Mouse (Mus musculus) forebrain, embryonic 15.5 days (tissue): ENCODE results near the gene Abl2. TPM values are rescaled to one million over a fixed set of nuclear protein-coding genes. Genes with fewer than 3 reads are reported as not detected.

Experiments used
- ATAC-seq: fragments of 200-750 bp; cut with Nextera tagmentation; replicated peaks from 2 replicates; pipeline ENCODE4 v1.8.0; 2017; ENCODE audit warnings: mild to moderate bottlenecking, moderate TSS enrichment, moderate library complexity
- H3K27ac ChIP-seq: fragments of 300-500 bp; sonication (generic); replicated peaks from 2 replicates; pipeline ENCODE4 v1.5.1; 2015; ENCODE audit warnings: mild to moderate bottlenecking, inconsistent platforms
- H3K27me3 ChIP-seq: fragments of 300-500 bp; sonication (generic); 2 replicates; pipeline ENCODE4 v1.6.1; 2015; ENCODE audit warnings: inconsistent platforms
- H3K36me3 ChIP-seq: fragments of 300-500 bp; sonication (generic); 2 replicates; pipeline ENCODE4 v1.6.1; 2015; ENCODE audit warnings: mild to moderate bottlenecking, inconsistent platforms
- H3K4me1 ChIP-seq: fragments of 300-500 bp; sonication (generic); 2 replicates; pipeline ENCODE4 v1.6.1; 2015; ENCODE audit warnings: inconsistent platforms
- H3K4me2 ChIP-seq: fragments of 300-500 bp; sonication (generic); replicated peaks from 2 replicates; pipeline ENCODE4 v1.6.1; 2015; ENCODE audit warnings: mild to moderate bottlenecking, inconsistent platforms
- H3K4me3 ChIP-seq: fragments of 300-500 bp; sonication (generic); 2 replicates; pipeline ENCODE4 v1.5.1; 2015; ENCODE audit warnings: mild to moderate bottlenecking, inconsistent platforms
- H3K9ac ChIP-seq: fragments of 300-500 bp; sonication (generic); replicated peaks from 2 replicates; pipeline ENCODE4 v1.6.1; 2015; ENCODE audit warnings: mild to moderate bottlenecking, inconsistent platforms
- H3K9me3 ChIP-seq: fragments of 300-500 bp; sonication (generic); 2 replicates; pipeline ENCODE4 v1.6.1; 2016; ENCODE audit warnings: inconsistent platforms
- WGBS: fragments of 180-500 bp; shearing (Covaris S2); methylation state at CpG from one replicate; pipeline ENCODE4 v1.1.7; 2015; ENCODE audit warnings: mixed read lengths; 5-methylcytosine and 5-hydroxymethylcytosine counted together
- polyA plus RNA-seq: library from polyadenylated mRNA; unstranded; fragments of >200 nt; fragmentation: Nextera tagmentation; extraction: Ambion mirVana; gene quantifications from 2 replicates; pipeline ENCODE4 v1.2.1, GENCODE M21; 2015

Abl2 gene
- polyA plus RNA-seq, 1 experiment from 2014 or later: 6.5 TPM

DNA sequence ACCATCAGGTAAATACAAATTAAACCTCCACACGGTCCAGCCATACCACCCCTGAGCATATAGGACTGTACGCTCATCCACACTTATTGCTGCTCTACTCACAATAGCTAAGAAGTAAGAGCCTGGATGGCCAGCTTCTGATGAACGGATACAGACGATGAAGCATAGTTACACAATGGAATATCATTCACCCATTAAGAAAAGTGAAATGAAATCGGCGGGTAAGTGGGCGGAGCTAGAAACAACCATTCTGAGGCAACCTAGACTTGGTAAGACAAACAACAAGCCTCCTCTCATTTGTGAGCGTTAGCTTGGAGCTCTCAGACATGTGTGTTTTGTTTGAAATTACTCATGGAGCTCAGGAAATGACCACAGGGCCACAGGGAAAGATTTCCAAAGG is 107.2 kb downstream of the Abl2 start:
- WGBS: 90% methylated on average over 8 of the region's 8 CpGs
- no peak for ATAC-seq

GRCm38 (mm10) chr1:156667141-156667926 is 108.7 kb downstream of the Abl2 start:
- Histone ChIP-seq H3K4me1 (no peaks in the 10 kb centered on the region), H3K9ac (no peak overlapping the region), H3K27me3 (no peaks in the 10 kb centered on the region), H3K27ac (no peak overlapping the region), H3K4me3 (no peak overlapping the region), H3K9me3 (no peaks in the 10 kb centered on the region), H3K4me2 (no peak overlapping the region), H3K36me3 (no peaks in the 10 kb centered on the region)
- no peak for ATAC-seq
- WGBS: 89% methylated on average over 23 of the region's 23 CpGs

More for the DNA sequence above, 107.2 kb downstream of the Abl2 start:
- Histone ChIP-seq H3K27ac (no peak overlapping the region), H3K4me3 (no peak overlapping the region), H3K4me2 (no peak overlapping the region), H3K36me3 (peaks cover 4% of the 10 kb centered on the region; the same call in 1 of the 2 replicates), H3K4me1 (no peaks in the 10 kb centered on the region), H3K9me3 (no peaks in the 10 kb centered on the region), H3K27me3 (no peaks in the 10 kb centered on the region), H3K9ac (no peak overlapping the region)

DNA sequence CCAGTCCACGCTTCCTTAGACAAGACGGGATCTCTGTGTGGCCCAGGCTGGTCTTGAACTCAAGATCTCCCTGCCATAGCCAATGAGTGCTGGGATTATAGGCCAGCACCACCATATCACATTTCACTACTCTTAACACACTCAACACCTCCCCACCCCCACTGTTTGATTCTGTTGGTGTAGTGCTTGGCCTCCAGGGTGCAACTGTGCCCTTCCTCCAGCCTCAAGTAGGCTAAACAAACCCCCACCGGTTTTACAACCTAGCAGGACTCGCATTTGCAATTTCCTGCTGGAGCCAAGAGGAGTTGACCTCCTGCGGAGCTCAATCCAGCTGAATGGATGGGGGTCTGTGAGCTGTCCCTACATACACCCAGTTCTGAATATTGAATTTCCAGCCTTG is 110.0 kb downstream of the Abl2 start:
- Histone ChIP-seq H3K4me1 (peaks cover 3% of the 10 kb centered on the region; the same call in 1 of the 2 replicates), H3K36me3 (no peaks in the 10 kb centered on the region), H3K9me3 (no peaks in the 10 kb centered on the region), H3K4me2 (no peak overlapping the region), H3K27me3 (no peaks in the 10 kb centered on the region; the same call in 1 of the 2 replicates), H3K9ac (no peak overlapping the region), H3K4me3 (no peak overlapping the region), H3K27ac (no peak overlapping the region)
- 41% methylated on average over 5 of the region's 5 CpGs for WGBS
- ATAC-seq: no peak

- H3K27ac ChIP-seq: no peak overlapping the region
- H3K9ac ChIP-seq: no peak overlapping the region
- H3K27me3 ChIP-seq: no peaks in the 10 kb centered on the region; the same call in 1 of the 2 replicates
- H3K4me1 ChIP-seq: peaks cover 11% of the 10 kb centered on the region
- ATAC-seq: no peak
- H3K9me3 ChIP-seq: no peaks in the 10 kb centered on the region
- H3K36me3 ChIP-seq: no peaks in the 10 kb centered on the region
- 47% methylated on average over 11 of the region's 11 CpGs for WGBS
- H3K4me3 ChIP-seq: no peak overlapping the region
- H3K4me2 ChIP-seq: no peak overlapping the region
Observed at GRCm38 (mm10) chr1:156669208-156669983, 110.8 kb downstream of the Abl2 start.

- no peak overlapping the region for H3K9ac ChIP-seq
- H3K36me3 ChIP-seq: no peaks in the 10 kb centered on the region
- peaks cover 13% of the 10 kb centered on the region for H3K4me1 ChIP-seq
- no peak overlapping the region for H3K27ac ChIP-seq
- H3K27me3 ChIP-seq: no peaks in the 10 kb centered on the region; the same call in 1 of the 2 replicates
- H3K4me2 ChIP-seq: no peak overlapping the region
- no peak overlapping the region for H3K4me3 ChIP-seq
- no peak for ATAC-seq
- 92% methylated on average over 3 of the region's 3 CpGs for WGBS
- no peaks in the 10 kb centered on the region for H3K9me3 ChIP-seq
Observed at GRCm38 (mm10) chr1:156671921-156672320, 113.3 kb downstream of the Abl2 start.

GRCm38 (mm10) chr1:156672720-156673475 is 114.3 kb downstream of the Abl2 start:
- 0 out of 2 replicates have a peak overlapping the region, but pooled peaks have one; percentile 50 for H3K9ac ChIP-seq
- WGBS: 8% methylated on average over 14 of the region's 14 CpGs
- H3K9me3 ChIP-seq: no peaks in the 10 kb centered on the region
- peaks cover 13% of the 10 kb centered on the region for H3K4me1 ChIP-seq
- H3K27me3 ChIP-seq: no peaks in the 10 kb centered on the region; the same call in 1 of the 2 replicates
- H3K4me3 ChIP-seq: peak overlapping the region; percentile 52
- no peaks in the 10 kb centered on the region for H3K36me3 ChIP-seq
- H3K27ac ChIP-seq: no peak overlapping the region
- peak overlapping the region; percentile 97 for H3K4me2 ChIP-seq
- ATAC-seq: no peak

GRCm38 (mm10) chr1:156673476-156674194 is 115.0 kb downstream of the Abl2 start:
- H3K27ac ChIP-seq: no peak overlapping the region
- WGBS: 2% methylated on average over 29 of the region's 29 CpGs
- H3K27me3 ChIP-seq: no peaks in the 10 kb centered on the region; the same call in 1 of the 2 replicates
- no peaks in the 10 kb centered on the region for H3K36me3 ChIP-seq
- ATAC-seq: peak; percentile 42
- H3K4me3 ChIP-seq: peak overlapping the region; percentile 52
- H3K4me1 ChIP-seq: peaks cover 13% of the 10 kb centered on the region
- peak overlapping the region; percentile 97 for H3K4me2 ChIP-seq
- no peaks in the 10 kb centered on the region for H3K9me3 ChIP-seq
- H3K9ac ChIP-seq: peak overlapping the region; percentile 50

DNA sequence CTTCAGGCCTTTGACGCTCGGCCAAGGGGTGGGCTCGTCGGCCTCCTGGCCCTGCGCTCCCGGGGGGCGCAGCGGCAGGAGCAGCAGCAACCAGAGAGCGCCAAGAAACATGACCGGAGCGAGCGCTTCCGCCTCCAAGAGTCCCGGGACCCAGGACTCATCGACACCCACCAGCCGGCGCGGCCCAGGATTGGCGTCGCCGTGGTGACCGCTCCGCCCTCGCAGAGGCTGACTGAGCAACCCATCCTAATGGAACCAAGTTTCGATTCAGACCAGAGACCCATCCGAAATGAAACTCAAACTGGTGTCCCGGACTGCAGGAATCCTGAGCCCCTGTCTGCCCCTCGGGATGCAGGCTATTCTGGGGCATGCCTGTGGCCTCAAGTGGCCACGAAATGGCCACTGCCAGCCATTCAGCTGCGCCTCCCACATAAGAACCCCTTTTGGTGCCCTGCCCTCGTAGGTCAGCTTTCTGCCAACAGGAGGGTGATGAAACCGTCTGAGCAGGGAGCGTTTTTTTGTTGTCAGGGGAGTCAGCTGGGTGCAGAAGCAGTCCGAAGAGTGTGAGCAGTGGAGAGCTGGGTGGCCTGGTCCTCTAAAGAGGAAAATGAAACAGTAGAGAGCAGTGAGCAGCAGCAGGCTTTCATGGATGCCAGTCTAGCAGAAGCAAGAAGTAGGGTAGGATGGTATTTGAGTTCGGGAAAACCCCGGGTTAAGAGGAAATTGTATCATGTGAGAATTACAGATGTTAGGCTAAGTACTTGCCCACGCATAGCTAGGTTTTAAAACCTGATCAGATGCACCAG is 115.8 kb downstream of the Abl2 start, which contains the start of gene Tor3a:
Gene Tor3a, minus strand, starts transcription at position 162 of the 806 bp plus-strand sequence.
- peak within 1 kb of the TSS; percentile 50 for H3K9ac ChIP-seq
- no peaks in the 10 kb centered on the region for H3K36me3 ChIP-seq
- WGBS: 6% methylated on average over 37 of the region's 37 CpGs
- no peaks in the 10 kb centered on the region for H3K9me3 ChIP-seq
- peak within 1 kb of the TSS; percentile 52 for H3K4me3 ChIP-seq
- peak; percentile 78 for ATAC-seq
- peak within 1 kb of the TSS; percentile 97 for H3K4me2 ChIP-seq
- H3K27ac ChIP-seq: no peak within 1 kb of the TSS
- H3K4me1 ChIP-seq: peaks cover 13% of the 10 kb centered on the region
- no peaks in the 10 kb centered on the region; the same call in 1 of the 2 replicates for H3K27me3 ChIP-seq

GRCm38 (mm10) chr1:156676171-156676570 is 117.6 kb downstream of the Abl2 start:
- peaks cover 13% of the 10 kb centered on the region for H3K4me1 ChIP-seq
- no peaks in the 10 kb centered on the region; the same call in 1 of the 2 replicates for H3K27me3 ChIP-seq
- H3K9me3 ChIP-seq: no peaks in the 10 kb centered on the region
- H3K27ac ChIP-seq: no peak overlapping the region
- H3K4me2 ChIP-seq: no peak overlapping the region
- H3K9ac ChIP-seq: no peak overlapping the region
- H3K4me3 ChIP-seq: no peak overlapping the region
- ATAC-seq: no peak
- peaks cover 6% of the 10 kb centered on the region; the same call in 1 of the 2 replicates for H3K36me3 ChIP-seq
- WGBS: 44% methylated on average over 12 of the region's 12 CpGs

GRCm38 (mm10) chr1:156676596-156676995 is 118.0 kb downstream of the Abl2 start:
- H3K36me3 ChIP-seq: peaks cover 9% of the 10 kb centered on the region; the same call in 1 of the 2 replicates
- H3K9me3 ChIP-seq: no peaks in the 10 kb centered on the region
- no peaks in the 10 kb centered on the region; the same call in 1 of the 2 replicates for H3K27me3 ChIP-seq
- no peak overlapping the region for H3K4me2 ChIP-seq
- no peak for ATAC-seq
- H3K4me1 ChIP-seq: peaks cover 13% of the 10 kb centered on the region
- H3K27ac ChIP-seq: no peak overlapping the region
- H3K4me3 ChIP-seq: no peak overlapping the region
- 75% methylated on average over 5 of the region's 5 CpGs for WGBS
- H3K9ac ChIP-seq: no peak overlapping the region
